Mouse (Mus musculus): ENCODE results near the gene Ssbp4.

Gene Ssbp4

DNA sequence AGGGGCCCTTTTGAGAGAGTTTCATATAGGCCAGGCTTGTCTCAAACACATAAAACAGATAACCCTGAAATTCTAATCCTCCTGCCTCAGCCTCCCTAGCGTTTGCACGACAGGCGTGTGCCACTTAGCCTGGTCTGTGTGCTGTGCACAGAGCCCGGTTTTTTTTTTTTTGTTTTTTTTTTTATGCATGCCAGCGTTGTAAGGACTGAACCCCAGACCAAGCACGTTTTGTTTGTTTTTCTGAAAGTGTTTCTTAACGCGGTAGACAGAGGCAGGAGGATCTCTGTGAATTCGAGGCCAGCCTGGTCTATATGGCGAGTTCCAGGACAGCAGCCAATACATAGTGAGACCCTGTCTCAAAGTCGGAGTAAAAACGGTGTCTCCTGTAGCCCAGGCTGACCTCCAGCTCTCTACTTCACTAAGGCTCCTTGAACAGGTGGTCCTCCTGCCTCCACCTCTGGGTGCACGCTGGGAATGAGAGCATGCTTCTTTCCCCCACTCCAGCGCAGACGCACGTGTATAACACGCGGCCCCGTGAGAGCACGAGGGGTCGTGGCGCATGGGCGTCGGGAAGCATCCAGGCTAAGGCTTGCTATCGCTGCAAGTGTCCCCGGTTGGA is at the start of gene Ssbp4:
Ssbp4 (minus strand) TSS at position 124 of the 619 bp plus-strand sequence.
- in situ Hi-C loops (cut with MboI; ENCODE audit: unreplicated experiment in 2 of 2), result loop anchor here in 1 of 2 experiments (5.0 kb wide), 1 partner anchor 47 kb away; no protein-coding TSS in a partner anchor

DNA sequence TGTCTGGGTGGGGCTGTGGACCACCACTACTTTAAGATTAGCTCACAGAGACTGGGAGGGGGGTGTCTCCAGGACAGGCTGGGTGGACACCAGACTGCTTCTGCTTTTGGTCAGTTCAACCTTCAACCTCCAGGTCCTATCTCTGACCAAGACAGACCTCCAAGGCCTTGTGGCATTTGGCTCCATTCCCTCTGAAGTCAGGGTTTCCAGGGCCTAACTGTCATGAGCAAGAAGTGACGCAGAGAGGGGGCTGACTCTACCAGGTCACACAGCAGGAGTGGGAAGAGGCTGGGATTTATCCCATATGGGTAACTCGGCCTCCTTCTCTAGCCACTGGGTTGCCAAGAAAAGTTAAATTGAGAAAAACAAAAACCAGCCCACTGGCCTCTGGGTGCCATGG is 49.1 kb upstream of the Ssbp4 start:
- in situ Hi-C loops (cut with MboI; ENCODE audit: unreplicated experiment in 2 of 2), result no loop called here

DNA sequence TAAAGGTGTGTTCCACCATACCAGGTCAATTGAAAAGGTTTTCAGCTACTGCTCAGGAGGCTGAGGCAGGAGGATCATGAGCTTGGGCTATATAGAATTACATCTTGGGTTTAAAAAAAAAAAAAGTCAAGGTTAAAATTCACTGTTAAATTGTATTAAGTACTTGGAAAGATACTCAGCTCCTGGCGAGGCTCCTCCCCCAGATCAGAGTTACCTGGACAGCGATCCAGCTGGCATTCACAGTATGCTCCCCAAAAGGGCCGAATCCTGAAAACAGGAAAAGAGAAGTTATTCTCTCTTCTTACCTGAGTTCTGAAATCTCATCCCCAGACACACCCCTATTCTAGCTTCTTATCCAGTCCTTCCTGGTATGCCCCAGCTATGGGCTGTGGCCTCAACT is 48.5 kb upstream of the Ssbp4 start:
- in situ Hi-C loops (cut with MboI; ENCODE audit: unreplicated experiment in 2 of 2), result no loop called here

DNA sequence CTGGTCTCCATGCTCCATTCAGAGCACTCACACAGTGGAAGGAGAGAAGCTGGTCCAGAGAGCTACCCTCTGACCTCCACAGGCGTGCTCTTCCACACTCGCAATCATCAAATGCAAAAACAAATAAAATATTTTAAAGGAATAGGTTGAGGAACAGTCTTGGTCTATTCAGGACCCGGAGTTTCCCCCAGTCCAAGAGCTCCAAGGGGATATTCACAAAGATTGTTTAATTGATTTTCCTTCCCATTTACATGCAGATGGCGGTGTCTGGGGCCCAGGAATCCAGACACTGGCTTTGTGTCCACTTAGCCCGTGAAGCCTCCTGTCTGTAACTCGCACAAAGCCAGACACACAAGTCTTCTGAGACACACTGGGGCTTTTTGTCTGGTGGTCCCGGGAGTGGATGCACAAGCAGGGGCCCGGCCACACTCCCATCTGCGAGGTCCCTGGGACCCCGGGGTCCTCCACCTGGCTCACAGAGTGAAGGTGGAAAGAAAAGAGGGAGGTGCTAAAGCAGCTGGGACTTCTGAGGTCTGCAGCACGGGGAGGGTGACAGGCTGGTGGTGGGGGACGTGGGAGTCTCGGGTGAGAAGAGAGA is 47.6 kb upstream of the Ssbp4 start:
- in situ Hi-C loops (cut with MboI; ENCODE audit: unreplicated experiment in 2 of 2), result no loop called here

DNA sequence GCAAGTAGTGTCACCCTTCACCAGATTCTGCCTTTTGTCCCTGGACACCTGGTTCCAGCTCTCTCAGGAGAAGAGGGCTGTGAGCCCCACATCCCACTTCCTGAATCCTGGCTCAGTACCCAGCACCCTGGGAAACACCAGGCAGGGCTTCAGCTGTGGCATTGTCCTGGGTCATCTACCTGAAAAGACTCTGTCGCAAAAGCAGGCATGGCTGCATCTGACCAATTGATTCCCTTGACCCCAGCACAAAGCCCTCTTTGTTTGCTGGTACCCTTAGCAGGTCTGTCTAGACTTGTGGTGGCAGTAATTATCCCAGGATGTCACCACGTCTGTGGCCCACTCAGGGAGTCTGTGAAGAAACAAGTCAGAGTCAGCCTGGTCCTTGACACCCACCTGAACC is 46.8 kb upstream of the Ssbp4 start:
- in situ Hi-C loops (cut with MboI; ENCODE audit: unreplicated experiment in 2 of 2), result no loop called here

DNA sequence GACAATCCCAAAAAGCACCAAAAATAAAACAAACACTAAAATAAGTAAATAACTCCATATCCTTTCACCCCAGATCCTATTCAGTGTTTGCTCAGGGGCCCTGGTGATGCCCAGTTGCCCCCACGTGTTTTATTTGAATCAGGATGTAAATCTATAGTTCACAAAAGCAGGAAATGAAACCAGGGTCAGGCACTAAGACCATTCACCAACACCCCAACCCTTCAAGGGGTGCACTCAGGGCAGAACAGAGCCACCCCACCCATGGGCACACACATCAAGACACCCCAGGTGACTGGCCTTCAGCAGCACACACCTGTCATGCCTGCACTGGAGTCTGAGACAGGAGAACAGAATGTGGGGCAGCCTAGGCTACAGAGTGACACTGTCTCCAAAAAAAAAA is 45.4 kb upstream of the Ssbp4 start:
- in situ Hi-C loops (cut with MboI; ENCODE audit: unreplicated experiment in 2 of 2), result loop anchor here in 1 of 2 experiments (5.0 kb wide), 1 partner anchor 42 kb away; no protein-coding TSS in a partner anchor

DNA sequence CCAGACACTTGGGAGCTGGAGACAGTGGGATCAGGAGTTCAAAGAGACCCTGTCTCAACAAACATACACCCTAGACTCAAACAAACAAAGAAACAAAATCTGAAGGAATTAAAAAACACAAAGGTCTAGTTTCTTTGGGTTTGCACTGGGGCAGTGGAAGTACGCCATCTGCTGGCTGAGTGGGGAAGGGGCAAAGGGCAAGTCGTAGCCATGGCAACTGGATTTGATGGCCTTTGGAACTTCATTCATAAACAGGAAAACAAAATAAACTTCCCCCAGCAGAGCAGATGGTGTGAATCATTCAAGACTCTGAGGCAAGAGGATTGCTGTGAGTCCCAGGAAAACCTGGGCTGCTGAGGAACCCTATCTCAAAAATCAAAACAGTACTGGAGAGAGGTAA is 44.6 kb upstream of the Ssbp4 start:
- in situ Hi-C loops (cut with MboI; ENCODE audit: unreplicated experiment in 2 of 2), result loop anchor here in 1 of 2 experiments (5.0 kb wide), 1 partner anchor 41 kb away; no protein-coding TSS in a partner anchor

DNA sequence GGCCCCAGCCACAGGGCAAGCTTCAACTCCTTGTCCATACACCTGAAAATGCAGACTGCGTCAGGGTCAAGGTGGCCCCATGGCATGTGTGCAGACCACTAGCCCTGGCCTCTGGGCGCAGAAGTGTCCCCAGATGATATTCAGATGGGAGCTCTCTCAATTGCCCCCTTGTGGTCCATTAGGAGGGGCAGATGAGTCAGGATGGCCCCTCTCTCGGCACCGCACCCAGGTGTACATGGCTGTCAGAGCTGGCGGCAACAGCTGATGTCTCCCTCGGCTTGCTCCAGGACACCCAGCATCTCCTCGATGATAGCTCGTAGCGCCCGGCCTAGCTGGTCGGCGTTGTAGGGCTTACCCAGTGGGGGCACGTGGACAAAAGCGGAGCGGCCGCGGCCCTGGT is 41.7 kb upstream of the Ssbp4 start:
- in situ Hi-C loops (cut with MboI; ENCODE audit: unreplicated experiment in 2 of 2), result loop anchor here in 1 of 2 experiments (5.0 kb wide), 1 partner anchor 38 kb away; no protein-coding TSS in a partner anchor

DNA sequence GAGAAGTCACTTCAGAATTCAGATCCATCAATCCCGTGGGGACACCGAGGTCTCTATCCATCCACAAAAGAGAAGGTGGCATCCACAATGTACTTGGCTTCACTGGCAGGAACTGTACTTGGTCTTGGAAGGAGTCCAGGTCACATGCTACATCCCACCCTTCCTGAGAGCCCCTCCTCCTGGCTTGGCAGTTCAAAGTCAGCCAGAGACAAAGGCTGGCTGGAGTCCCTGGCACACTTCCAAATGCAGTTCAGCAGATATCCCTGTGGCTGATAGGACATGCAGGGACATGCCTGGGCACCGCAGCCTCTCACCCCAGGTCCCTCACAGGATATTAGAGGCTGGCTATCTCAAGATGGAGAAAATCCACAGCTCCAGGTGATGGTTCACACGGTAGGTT is 40.7 kb upstream of the Ssbp4 start:
- in situ Hi-C loops (cut with MboI; ENCODE audit: unreplicated experiment in 2 of 2), result loop anchor here in 1 of 2 experiments (5.0 kb wide), 1 partner anchor 37 kb away; no protein-coding TSS in a partner anchor

DNA sequence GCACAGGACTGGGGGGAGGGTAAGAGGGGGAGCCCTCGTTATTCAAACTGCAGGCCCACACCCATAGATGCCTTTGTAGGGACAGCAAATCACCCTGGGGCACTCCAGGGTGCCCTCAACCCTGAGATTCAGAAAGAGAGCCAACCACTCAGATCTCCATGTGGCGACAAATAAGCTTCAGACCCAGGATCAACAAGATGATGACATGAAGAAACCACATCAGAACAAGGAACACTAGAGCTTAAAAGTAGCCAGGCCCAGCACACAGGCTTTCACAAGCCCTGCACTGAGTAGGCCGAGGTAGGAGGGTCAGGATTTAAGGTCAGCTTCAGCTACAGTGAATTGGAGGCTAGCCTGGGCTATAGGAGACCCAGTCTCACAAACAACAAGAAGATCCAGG is 40.2 kb upstream of the Ssbp4 start:
- in situ Hi-C loops (cut with MboI; ENCODE audit: unreplicated experiment in 2 of 2), result loop anchor here in 1 of 2 experiments (5.0 kb wide), 1 partner anchor 37 kb away; no protein-coding TSS in a partner anchor

DNA sequence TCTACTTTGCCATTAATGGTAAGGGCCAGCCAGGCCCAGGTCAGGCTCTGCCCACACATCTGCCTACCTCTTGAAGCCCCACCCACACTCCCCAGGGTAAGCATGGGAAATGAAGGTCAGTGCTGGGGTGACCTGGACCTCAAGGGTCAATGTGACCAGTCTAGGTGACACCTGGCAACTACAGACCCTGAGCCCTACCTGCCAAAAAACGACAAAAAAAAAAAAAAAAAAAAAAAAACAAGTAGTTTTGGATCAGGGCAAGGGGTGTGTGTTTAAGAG is 39.4 kb upstream of the Ssbp4 start:
- in situ Hi-C loops (cut with MboI; ENCODE audit: unreplicated experiment in 2 of 2), result loop anchor here in 1 of 2 experiments (5.0 kb wide), 1 partner anchor 36 kb away; no protein-coding TSS in a partner anchor

DNA sequence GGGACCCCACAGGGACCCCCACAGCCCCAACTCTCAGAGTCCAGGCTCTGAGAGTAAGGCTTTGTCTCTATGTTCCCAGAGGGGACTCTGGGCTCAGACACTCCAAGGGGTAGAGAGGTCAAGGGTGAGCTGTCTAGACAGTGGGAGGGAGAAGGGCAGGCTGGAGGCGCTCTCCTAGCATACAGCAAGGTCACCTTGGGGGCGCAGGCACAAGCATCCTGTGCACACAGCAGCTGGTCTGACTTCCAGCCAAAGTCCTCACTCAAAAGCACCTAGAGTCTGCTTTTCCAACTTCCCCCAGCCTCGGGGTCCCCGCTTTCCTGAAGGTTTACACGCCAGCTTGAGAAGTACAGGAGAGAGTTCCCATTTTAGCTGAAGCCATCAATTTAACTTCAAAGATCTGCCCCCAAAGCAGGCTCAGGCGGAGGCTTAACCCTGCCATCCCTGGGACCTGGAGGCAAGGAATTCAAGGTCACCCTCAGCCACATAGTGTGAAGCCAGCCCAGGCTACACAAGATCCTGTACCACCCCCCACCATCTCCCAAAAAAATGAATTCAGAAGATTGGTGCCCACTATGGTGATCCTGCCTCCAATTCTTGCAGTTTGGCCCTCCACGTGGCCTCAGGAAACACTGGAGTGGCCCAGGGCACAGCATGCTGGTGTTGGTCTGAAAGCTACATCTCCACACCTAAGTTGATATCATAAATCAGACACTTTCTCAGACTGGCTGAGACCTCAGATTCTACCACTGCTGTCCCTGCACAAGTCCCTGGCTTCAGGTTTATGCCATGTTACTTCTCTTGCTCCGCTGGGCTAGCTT is 38.9 kb upstream of the Ssbp4 start:
- in situ Hi-C loops (cut with MboI; ENCODE audit: unreplicated experiment in 2 of 2), result loop anchor here in 1 of 2 experiments (5.0 kb wide), 1 partner anchor 35 kb away; no protein-coding TSS in a partner anchor

DNA sequence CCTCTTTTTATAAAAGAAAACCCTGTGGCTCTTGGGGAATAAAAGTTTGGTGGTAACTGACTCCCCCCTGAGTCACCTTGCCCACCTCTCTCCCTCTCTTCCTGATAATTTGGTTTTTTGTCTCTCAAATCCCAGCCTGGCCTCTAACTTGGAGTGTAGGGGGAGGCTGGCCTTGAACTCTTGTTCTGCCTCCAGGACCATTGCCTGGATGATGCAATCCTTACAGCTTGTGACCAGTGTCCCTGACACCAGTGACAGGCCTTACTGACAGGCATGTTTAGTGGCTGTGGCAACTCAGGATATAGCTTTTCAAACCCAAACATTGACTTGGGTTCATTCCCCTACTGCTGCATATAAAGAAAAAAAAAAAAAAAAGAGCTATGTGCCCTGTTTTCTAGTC is 38.1 kb upstream of the Ssbp4 start:
- in situ Hi-C loops (cut with MboI; ENCODE audit: unreplicated experiment in 2 of 2), result loop anchor here in 1 of 2 experiments (5.0 kb wide), 1 partner anchor 34 kb away; no protein-coding TSS in a partner anchor

DNA sequence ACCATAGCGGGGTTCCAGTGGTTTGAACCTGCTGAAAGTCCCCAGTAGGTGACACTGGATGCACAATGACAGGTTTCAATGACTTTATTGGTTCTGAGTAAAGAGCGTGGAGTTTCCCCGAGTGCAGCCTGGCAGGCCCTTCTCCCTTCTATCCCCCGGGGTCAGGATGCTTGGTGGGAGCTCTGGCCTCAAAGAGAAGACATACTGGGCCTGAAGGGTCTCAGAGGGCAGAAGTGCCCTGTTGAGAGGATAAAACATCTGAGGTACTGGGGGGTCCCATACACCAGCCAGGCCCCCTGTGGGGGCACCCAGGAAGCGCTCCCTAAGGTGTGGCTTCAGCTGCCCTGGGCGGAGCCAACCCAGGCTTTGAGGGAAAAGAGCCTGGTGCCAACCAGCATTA is 37.7 kb upstream of the Ssbp4 start:
- in situ Hi-C loops (cut with MboI; ENCODE audit: unreplicated experiment in 2 of 2), result loop anchor here in 1 of 2 experiments (5.0 kb wide), 1 partner anchor 34 kb away; no protein-coding TSS in a partner anchor

DNA sequence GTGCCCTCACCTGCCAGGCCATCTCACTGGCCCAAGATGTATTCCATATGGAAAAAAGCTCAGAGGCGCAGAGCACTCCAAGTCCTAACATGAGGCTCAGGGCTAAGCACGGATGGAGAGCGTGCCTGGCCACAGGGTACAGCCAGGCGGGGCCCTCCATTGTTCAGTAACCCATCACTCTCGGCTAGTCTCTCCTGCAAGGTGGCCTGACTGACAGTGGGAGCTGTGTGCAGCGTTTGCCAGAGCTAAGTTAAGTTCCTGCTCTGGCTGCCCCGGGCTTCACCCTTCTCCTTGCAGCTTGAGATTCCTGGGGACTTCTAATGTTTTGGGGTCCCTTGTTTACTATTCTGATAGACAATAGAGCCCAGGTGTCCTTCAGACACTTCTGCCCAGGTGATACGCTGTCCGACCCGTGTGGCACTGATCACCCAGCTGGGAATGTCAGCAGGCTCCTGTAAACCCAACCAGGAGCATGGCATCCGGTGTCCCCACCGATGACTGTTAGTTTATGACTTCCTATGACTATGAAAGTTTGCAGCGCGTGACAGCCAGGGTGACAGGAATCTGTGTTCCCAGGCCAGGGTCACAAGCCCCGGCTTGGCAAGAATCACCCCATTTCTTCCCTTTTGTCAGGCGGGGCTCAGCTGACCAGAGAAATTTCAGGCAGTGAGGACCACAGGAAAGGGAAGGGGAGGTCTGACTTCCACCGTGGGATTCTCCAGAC is 37.0 kb upstream of the Ssbp4 start:
- in situ Hi-C loops (cut with MboI; ENCODE audit: unreplicated experiment in 2 of 2), result loop anchor here in 1 of 2 experiments (5.0 kb wide), 1 partner anchor 33 kb away; no protein-coding TSS in a partner anchor

DNA sequence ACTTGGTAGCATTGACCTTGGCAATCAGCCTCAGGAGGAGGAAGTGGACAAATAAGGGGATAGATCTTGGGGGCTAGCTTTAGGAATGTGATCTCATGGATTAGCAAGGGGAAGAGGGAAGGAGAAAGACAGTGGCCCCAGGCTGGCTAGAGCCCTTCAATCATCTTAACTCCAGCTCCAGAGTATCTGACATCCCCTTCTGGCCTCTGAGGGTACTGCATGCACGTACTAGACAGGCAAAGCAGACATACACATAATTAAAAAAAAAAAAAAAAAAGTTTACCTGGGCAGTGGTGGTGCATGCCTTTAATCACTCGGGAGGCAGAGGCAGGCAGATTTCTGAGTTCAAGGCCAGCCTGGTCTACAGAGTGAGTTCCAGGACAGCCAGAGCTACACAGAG is 35.4 kb upstream of the Ssbp4 start:
- in situ Hi-C loops (cut with MboI; ENCODE audit: unreplicated experiment in 2 of 2), result no loop called here

DNA sequence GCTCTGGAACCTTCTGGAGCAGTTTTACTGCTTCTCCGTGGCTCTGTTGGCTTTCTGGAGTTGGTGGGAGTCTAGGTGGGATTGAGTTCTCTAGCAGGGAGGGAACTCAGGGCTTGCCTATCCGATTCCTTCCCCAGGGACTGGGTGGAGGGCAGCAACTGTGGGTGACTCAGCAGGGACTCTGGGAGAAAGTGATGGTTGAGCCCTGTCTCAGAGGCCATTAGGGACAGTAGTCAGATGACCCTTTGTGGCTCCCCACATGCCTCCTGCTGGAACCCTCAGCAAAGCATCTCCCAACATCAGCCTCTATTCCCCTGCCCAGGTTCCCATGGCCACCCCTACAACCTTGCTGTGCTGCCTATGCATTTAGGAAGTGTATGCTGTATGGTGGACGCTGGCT is 34.3 kb upstream of the Ssbp4 start:
- in situ Hi-C loops (cut with MboI; ENCODE audit: unreplicated experiment in 2 of 2), result no loop called here

DNA sequence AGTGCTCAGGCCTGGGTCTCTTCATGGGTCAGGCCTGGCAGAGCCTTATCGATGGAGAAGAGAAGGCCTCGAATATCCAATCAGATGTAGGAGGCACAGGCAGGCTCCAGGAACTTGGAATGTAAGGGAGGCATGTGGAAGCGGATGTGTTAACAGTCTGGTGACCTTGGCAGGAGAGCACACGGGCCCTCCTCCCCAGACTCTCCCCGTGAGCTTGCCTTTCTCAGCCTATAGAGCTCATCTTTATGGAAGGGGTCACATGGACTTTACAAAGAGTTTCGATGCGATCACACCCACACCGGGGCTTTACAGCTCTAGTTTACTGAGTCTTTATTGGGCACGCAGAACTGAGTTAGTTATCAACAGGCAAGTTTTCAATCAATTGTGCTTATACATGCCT is 30.1 kb upstream of the Ssbp4 start:
- in situ Hi-C loops (cut with MboI; ENCODE audit: unreplicated experiment in 2 of 2), result no loop called here

DNA sequence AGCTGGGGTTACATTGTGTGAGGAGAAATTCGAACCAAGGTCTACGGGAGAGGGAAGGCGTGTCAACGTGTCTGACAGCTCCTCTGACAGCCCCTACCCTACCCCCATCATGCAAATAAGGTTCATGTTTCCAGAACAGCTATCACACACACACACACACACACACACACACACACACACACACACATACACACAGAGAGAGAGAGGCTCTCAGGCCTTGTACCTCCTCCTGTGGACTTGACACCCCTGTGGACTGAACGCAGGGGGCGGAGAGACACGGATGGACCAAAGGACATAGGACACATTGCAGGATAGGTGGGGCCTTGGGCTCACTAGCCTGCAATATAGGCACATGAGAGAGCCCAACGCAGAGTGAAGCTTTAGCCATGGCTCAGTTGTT is 28.2 kb upstream of the Ssbp4 start:
- in situ Hi-C loops (cut with MboI; ENCODE audit: unreplicated experiment in 2 of 2), result no loop called here

DNA sequence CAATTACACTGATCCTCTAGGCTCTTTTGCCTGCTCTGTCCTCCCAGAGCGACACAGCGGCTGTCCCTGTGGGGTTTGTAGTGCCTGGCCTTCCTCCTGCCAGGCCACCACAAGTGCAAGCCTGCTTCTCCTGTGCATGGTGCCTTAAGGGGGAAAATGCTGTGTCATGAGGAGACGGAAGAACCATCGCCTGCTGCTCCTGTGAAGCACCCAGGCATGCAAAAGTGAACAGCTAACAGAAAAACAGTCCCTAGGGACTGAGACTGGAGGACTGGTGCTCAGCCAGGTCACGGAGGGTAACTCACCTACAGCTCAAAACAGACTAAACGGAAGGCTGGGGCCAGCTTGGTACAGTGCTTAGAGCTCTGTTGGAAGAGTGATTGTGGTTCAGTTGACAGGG is 26.9 kb upstream of the Ssbp4 start:
- in situ Hi-C loops (cut with MboI; ENCODE audit: unreplicated experiment in 2 of 2), result no loop called here

All from v-Abl transformed pro-B cells (cell line).